Mouse (Mus musculus): ENCODE measurements at regions not wholly inside any gene's neighbourhood (a gene's known extent, or its start where the extent isn't known, plus 50 kb on each side); places are given as distances from the start of the nearest gene placed in this dataset.
"Not testable (repeated sequence)": the region's sequence is repeated elsewhere in the genome, so short reads cannot be mapped to it uniquely, and the experiment has no call there.

GRCm38 (mm10) chr16:21102033-21102432 lies 51.8 kb downstream of the Teddm3 start:
- H3K4me3 ChIP-seq (ENCODE audit: control insufficient read depth, low read depth, low read length); H3K27me3 ChIP-seq (ENCODE audit: control insufficient read depth, insufficient read depth, low read length); H3K27ac ChIP-seq (ENCODE audit: control insufficient read depth, insufficient read depth, low read depth, low read length); H3K36me3 ChIP-seq (ENCODE audit: control insufficient read depth, insufficient read depth, low read length); H3K4me1 ChIP-seq (ENCODE audit: control insufficient read depth, insufficient read depth, low read length): not testable (repeated sequence)

GRCm38 (mm10) chr16:21100126-21100525 lies 53.7 kb downstream of the Teddm3 start:
- H3K4me3 ChIP-seq (ENCODE audit: control insufficient read depth, low read depth, low read length); H3K36me3 ChIP-seq (ENCODE audit: control insufficient read depth, insufficient read depth, low read length); H3K4me1 ChIP-seq (ENCODE audit: control insufficient read depth, insufficient read depth, low read length); H3K27ac ChIP-seq (ENCODE audit: control insufficient read depth, insufficient read depth, low read depth, low read length); H3K27me3 ChIP-seq (ENCODE audit: control insufficient read depth, insufficient read depth, low read length): not testable (repeated sequence)

- H3K36me3 ChIP-seq (ENCODE audit: control insufficient read depth, insufficient read depth, low read length) = no peaks in the 10 kb centered on the region
Observed at GRCm38 (mm10) chr16:21074779-21075148, 79.0 kb downstream of the Teddm3 start.

GRCm38 (mm10) chr16:21074082-21074778 lies 79.6 kb downstream of the Teddm3 start:
- H3K36me3 ChIP-seq (ENCODE audit: control insufficient read depth, insufficient read depth, low read length); H3K27ac ChIP-seq (ENCODE audit: control insufficient read depth, insufficient read depth, low read depth, low read length); H3K4me3 ChIP-seq (ENCODE audit: control insufficient read depth, low read depth, low read length); H3K4me1 ChIP-seq (ENCODE audit: control insufficient read depth, insufficient read depth, low read length); H3K27me3 ChIP-seq (ENCODE audit: control insufficient read depth, insufficient read depth, low read length): not testable (repeated sequence)

More at GRCm38 (mm10) chr16:21074779-21075148, 79.0 kb downstream of the Teddm3 start:
- no peak overlapping the region for H3K27ac ChIP-seq (ENCODE audit: control insufficient read depth, insufficient read depth, low read depth, low read length)
- no peaks in the 10 kb centered on the region for H3K4me1 ChIP-seq (ENCODE audit: control insufficient read depth, insufficient read depth, low read length)
- no peak overlapping the region for H3K4me3 ChIP-seq (ENCODE audit: control insufficient read depth, low read depth, low read length)
- no peaks in the 10 kb centered on the region for H3K27me3 ChIP-seq (ENCODE audit: control insufficient read depth, insufficient read depth, low read length)
- TF ChIP-seq POLR2A (IDR thresholded peaks at IDR 0.05; ENCODE audit: control insufficient read depth, low read depth, low read length) = no peak
- no peak for TF ChIP-seq CTCF (IDR thresholded peaks at IDR 0.05; ENCODE audit: control insufficient read depth, insufficient read depth, insufficient replicate concordance, low read depth, low read length)

- H3K27ac ChIP-seq (ENCODE audit: control insufficient read depth, insufficient read depth, low read depth, low read length) = no peak overlapping the region
- no peaks in the 10 kb centered on the region for H3K27me3 ChIP-seq (ENCODE audit: control insufficient read depth, insufficient read depth, low read length)
- H3K36me3 ChIP-seq (ENCODE audit: control insufficient read depth, insufficient read depth, low read length) = no peaks in the 10 kb centered on the region
- H3K4me3 ChIP-seq (ENCODE audit: control insufficient read depth, low read depth, low read length) = no peak overlapping the region
- no peaks in the 10 kb centered on the region for H3K4me1 ChIP-seq (ENCODE audit: control insufficient read depth, insufficient read depth, low read length)
- TF ChIP-seq POLR2A (IDR thresholded peaks at IDR 0.05; ENCODE audit: control insufficient read depth, low read depth, low read length) (no peak), CTCF (IDR thresholded peaks at IDR 0.05; ENCODE audit: control insufficient read depth, insufficient read depth, insufficient replicate concordance, low read depth, low read length) (no peak)
Observed at GRCm38 (mm10) chr16:21060211-21060610, 93.6 kb downstream of the Teddm3 start.

GRCm38 (mm10) chr16:21054772-21055171 lies 99.0 kb downstream of the Teddm3 start:
- H3K36me3 ChIP-seq (ENCODE audit: control insufficient read depth, insufficient read depth, low read length) = no peaks in the 10 kb centered on the region
- no peaks in the 10 kb centered on the region for H3K27me3 ChIP-seq (ENCODE audit: control insufficient read depth, insufficient read depth, low read length)
- H3K27ac ChIP-seq (ENCODE audit: control insufficient read depth, insufficient read depth, low read depth, low read length) = no peak overlapping the region
- TF ChIP-seq POLR2A (IDR thresholded peaks at IDR 0.05; ENCODE audit: control insufficient read depth, low read depth, low read length) = no peak
- no peak for TF ChIP-seq CTCF (IDR thresholded peaks at IDR 0.05; ENCODE audit: control insufficient read depth, insufficient read depth, insufficient replicate concordance, low read depth, low read length)
- no peaks in the 10 kb centered on the region for H3K4me1 ChIP-seq (ENCODE audit: control insufficient read depth, insufficient read depth, low read length)
- H3K4me3 ChIP-seq (ENCODE audit: control insufficient read depth, low read depth, low read length) = no peak overlapping the region

GRCm38 (mm10) chr16:21022087-21022486 lies 131.7 kb downstream of the Teddm3 start:
- H3K4me3 ChIP-seq (ENCODE audit: control insufficient read depth, low read depth, low read length); H3K4me1 ChIP-seq (ENCODE audit: control insufficient read depth, insufficient read depth, low read length); H3K36me3 ChIP-seq (ENCODE audit: control insufficient read depth, insufficient read depth, low read length); H3K27ac ChIP-seq (ENCODE audit: control insufficient read depth, insufficient read depth, low read depth, low read length); H3K27me3 ChIP-seq (ENCODE audit: control insufficient read depth, insufficient read depth, low read length): not testable (repeated sequence)

GRCm38 (mm10) chr16:21004871-21005270 lies 148.9 kb downstream of the Teddm3 start:
- Histone ChIP-seq H3K27me3 (ENCODE audit: control insufficient read depth, insufficient read depth, low read length) (no peaks in the 10 kb centered on the region), H3K36me3 (ENCODE audit: control insufficient read depth, insufficient read depth, low read length) (no peaks in the 10 kb centered on the region), H3K27ac (ENCODE audit: control insufficient read depth, insufficient read depth, low read depth, low read length) (no peak overlapping the region), H3K4me1 (ENCODE audit: control insufficient read depth, insufficient read depth, low read length) (no peaks in the 10 kb centered on the region), H3K4me3 (ENCODE audit: control insufficient read depth, low read depth, low read length) (no peak overlapping the region)
- no peak for TF ChIP-seq CTCF (IDR thresholded peaks at IDR 0.05; ENCODE audit: control insufficient read depth, insufficient read depth, insufficient replicate concordance, low read depth, low read length)
- no peak for TF ChIP-seq POLR2A (IDR thresholded peaks at IDR 0.05; ENCODE audit: control insufficient read depth, low read depth, low read length)
